Mouse (Mus musculus): Measurements from ENCODE around the gene Cbx3. TPM values are rescaled to one million over a fixed set of nuclear protein-coding genes. Genes with fewer than 3 reads are reported as not detected.

The Cbx3 gene
- 120 and 135 TPM in 2 replicates for total RNA-seq (2017)

DNA sequence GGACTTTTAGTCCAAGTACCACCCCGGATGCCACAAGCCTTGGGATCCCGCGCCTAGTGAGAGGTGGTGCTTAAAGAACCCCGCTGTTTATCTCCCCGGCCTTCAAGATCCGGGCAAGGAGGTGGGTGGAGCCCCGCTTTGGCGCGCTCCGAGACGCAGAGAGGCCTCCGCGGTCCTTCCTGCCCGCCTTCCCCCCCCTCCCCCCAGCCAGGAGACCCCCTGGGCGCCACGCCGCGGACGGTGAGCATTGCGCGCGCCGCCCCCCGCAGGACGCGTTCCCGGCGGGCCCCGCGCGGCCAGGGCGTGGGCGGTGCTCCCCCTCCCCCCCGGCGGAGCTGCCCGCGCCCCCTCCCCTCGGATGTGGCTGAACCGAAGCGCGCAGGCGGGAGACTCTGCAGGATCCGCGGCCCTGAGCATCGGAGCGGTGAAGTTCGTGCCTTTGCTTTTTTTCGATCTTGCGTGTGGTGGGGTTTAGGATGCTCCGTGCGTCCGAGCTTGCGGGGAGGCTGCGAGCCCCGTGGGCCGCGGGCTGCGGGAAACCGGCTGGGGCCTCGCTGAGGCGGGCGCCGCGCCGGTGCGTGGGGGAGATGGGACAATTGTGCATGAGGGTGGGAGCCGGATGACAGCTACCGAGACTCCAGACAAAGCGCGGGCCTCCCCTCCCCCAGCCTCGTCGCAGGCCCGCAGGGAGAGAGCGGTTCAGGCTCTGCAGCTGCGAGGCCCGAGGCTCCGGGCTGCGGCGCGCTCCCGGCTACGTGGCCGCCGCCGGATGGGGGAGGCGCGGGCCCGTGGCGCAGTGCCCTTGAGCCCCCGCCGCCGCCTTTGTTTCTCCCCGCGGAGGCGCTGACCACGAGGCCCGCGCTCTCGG is at the start of gene Cbx3:
Gene Cbx3 (plus strand): TSS at position 50 of the 868 bp plus-strand sequence.
- ATAC-seq (ENCODE audit: extremely low read depth, insufficient number of reproducible peaks, low FRiP score, poor library complexity, severe bottlenecking): peak; percentile 18; the same call in 1 of the 2 replicates

- ATAC-seq (ENCODE audit: extremely low read depth, insufficient number of reproducible peaks, low FRiP score, poor library complexity, severe bottlenecking): no peak
These were observed 46.6 kb upstream of the Cbx3 start for GRCm38 (mm10) chr6:51423466-51424122.

GRCm38 (mm10) chr6:51424537-51424936 is 45.6 kb upstream of the Cbx3 start:
- ATAC-seq (ENCODE audit: extremely low read depth, insufficient number of reproducible peaks, low FRiP score, poor library complexity, severe bottlenecking): no peak

DNA sequence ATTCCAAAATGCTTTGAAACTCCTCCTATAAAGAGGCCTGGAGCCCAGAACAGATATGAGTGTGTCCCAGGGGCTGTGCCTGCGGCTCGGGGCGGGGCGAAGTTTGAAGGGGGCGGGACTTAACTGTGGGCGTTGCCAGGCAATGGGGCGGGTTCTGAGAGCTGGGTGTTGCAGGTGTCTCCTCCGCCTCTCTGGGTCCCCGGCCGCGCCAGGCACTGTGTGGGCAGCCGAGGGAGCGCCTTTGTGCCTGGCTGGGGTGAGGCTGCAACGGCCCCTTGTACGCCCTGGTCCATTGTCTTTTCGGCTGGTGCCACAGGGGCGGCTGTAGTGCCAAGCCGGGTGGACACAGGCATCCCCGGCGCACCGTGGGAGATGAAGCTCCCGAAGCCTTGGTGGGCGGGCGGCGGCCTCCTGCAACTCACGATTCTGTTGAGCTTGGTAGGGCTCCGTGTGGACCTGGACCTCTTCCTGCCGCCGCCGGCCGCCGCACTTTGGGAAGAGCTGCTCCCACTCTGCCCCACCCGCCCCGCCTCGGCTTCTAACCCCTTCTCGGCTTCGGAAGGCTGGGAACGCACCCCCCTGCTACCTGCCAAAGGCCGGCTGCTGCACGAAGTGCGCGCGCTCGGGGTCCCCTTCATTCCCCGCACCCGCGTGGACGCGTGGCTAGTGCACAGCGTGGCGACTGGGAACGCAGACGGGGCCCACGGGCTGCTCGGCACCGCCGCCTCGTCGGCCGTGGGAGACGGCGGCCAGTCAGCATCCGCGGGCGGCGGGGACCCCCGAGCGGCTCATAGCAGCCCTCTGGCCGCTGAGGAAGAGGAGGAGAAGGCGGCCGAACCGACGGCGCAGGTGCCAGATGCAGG is 37.4 kb upstream of the Cbx3 start, which contains the start of gene Nfe2l3:
Gene Nfe2l3 (plus strand): TSS at position 136 of the 863 bp plus-strand sequence.
- peak; percentile 32; the same call in 1 of the 2 replicates for ATAC-seq (ENCODE audit: extremely low read depth, insufficient number of reproducible peaks, low FRiP score, poor library complexity, severe bottlenecking)

DNA sequence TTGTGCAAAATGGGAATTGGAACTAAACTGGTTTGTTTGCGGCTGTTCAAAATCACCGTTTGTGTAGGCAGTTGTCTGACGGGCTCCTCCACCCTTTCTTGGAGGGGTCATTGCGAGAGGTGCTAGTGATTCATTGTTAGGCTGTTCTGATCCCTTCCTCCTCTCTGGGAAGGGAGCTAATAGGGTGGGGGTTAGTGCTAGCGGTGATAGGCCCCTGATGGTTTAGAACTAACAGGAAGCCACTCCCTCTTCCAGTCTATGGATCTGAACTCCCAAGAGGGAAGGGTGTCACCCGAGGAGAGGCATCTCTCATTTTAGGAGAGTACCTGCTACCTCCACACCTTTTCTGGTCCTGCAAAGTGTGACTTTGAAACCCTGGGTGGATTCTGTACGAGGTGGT is 35.9 kb upstream of the Cbx3 start:
- ATAC-seq (ENCODE audit: extremely low read depth, insufficient number of reproducible peaks, low FRiP score, poor library complexity, severe bottlenecking): no peak

GRCm38 (mm10) chr6:51437665-51438064 is 32.5 kb upstream of the Cbx3 start:
- ATAC-seq (ENCODE audit: extremely low read depth, insufficient number of reproducible peaks, low FRiP score, poor library complexity, severe bottlenecking): no peak

- ATAC-seq (ENCODE audit: extremely low read depth, insufficient number of reproducible peaks, low FRiP score, poor library complexity, severe bottlenecking): no peak
These were observed 31.3 kb upstream of the Cbx3 start for GRCm38 (mm10) chr6:51438826-51439330.

GRCm38 (mm10) chr6:51442191-51442835 is 27.8 kb upstream of the Cbx3 start:
- ATAC-seq (ENCODE audit: extremely low read depth, insufficient number of reproducible peaks, low FRiP score, poor library complexity, severe bottlenecking): 0 out of 2 replicates have a peak, but pooled peaks have one; percentile 19

DNA sequence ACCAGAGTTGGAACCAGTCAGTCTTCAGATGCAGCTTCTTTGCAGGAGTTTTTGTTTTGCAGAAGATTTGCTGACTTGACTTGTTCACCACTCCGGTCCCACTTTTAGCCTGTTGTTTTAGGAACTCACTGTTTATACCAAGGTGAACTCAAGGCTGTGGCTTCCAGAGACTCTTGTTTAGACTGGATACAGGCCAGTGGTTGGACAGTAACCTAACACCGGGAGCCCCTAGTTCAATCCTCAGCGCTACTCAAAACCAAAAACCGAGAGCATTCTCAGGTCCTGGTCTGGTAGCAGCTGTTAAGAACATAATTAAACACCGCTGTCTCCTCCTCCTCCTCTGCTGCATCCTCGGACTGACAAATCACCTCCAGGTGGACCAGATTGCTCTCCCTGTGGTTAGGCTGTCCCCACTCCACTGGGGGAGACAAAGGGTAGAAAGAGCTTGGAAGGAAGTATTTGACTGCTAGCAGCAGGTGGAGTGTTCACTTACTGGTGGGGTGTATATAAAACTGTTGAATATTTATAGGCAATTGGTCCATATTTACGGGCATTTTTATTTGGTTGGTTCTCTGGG is 17.1 kb upstream of the Cbx3 start:
- no peak for ATAC-seq (ENCODE audit: extremely low read depth, insufficient number of reproducible peaks, low FRiP score, poor library complexity, severe bottlenecking)

GRCm38 (mm10) chr6:51454949-51455348 is 15.2 kb upstream of the Cbx3 start:
- no peak for ATAC-seq (ENCODE audit: extremely low read depth, insufficient number of reproducible peaks, low FRiP score, poor library complexity, severe bottlenecking)

DNA sequence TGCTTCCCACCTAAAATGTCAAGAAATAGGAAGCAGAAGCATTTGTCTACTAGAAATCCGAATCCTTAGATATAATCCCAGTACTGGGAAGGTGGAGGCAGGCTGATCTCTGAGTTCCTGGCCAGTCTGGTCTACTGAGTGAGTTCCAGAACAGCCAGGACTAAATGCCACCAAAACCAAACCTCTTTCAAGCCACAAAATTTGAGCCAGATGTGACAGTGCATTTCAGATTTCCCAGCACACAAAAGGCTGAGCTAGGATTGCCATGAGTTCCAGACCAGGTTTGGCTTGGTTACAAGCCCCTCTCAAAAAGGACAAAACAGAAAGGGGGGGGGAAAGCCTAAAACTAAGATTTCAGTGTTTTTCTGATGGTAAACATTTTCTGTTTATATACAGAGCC is 14.0 kb upstream of the Cbx3 start:
- ATAC-seq (ENCODE audit: extremely low read depth, insufficient number of reproducible peaks, low FRiP score, poor library complexity, severe bottlenecking): no peak

GRCm38 (mm10) chr6:51457283-51457682 is 12.9 kb upstream of the Cbx3 start:
- ATAC-seq (ENCODE audit: extremely low read depth, insufficient number of reproducible peaks, low FRiP score, poor library complexity, severe bottlenecking): no peak

- no peak for ATAC-seq (ENCODE audit: extremely low read depth, insufficient number of reproducible peaks, low FRiP score, poor library complexity, severe bottlenecking)
These were observed 12.3 kb upstream of the Cbx3 start for GRCm38 (mm10) chr6:51457770-51458387.

DNA sequence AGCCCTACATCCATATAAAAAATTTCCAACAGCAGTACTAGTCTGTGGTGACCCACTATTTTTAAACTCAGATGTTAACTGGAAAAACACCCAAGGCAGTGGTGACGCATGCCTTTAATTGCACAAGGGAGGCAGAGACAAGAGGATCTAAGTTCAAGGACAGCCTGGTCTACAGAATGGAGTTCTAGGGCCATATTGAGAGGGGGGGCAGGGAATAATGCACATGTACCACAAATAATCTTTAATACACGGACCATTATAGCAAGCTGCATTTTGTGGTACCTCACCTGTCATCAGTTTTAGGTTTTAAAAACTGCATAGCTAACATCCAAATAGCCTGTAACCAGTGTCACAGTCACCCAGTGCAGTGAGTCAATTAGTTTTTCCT is 11.2 kb upstream of the Cbx3 start:
- ATAC-seq (ENCODE audit: extremely low read depth, insufficient number of reproducible peaks, low FRiP score, poor library complexity, severe bottlenecking): no peak

- no peak for ATAC-seq (ENCODE audit: extremely low read depth, insufficient number of reproducible peaks, low FRiP score, poor library complexity, severe bottlenecking)
These were observed 10.7 kb upstream of the Cbx3 start for GRCm38 (mm10) chr6:51459313-51460020.

- ATAC-seq (ENCODE audit: extremely low read depth, insufficient number of reproducible peaks, low FRiP score, poor library complexity, severe bottlenecking): no peak
These were observed 10.2 kb upstream of the Cbx3 start for GRCm38 (mm10) chr6:51460021-51460360.

- no peak for ATAC-seq (ENCODE audit: extremely low read depth, insufficient number of reproducible peaks, low FRiP score, poor library complexity, severe bottlenecking)
These were observed 9.8 kb upstream of the Cbx3 start for GRCm38 (mm10) chr6:51460363-51460762.

Measured in neutrophil, adult 5-6 weeks (primary cell).